Mouse (Mus musculus) CD4-positive, CD25-positive, alpha-beta regulatory T cell (primary cell): ENCODE data around the gene Vmn1r126. TPM values are rescaled to one million over a fixed set of nuclear protein-coding genes. Genes with fewer than 3 reads are reported as not detected.

ENCODE experiments used
- polyA plus RNA-seq: library from polyadenylated mRNA; unstranded; fragments of 100-300 nt; shearing (Covaris generic); gene quantifications from one replicate; pipeline ENCODE4 v1.2.1, GENCODE M21; 2017

The Vmn1r126 gene
- polyA plus RNA-seq, result not detected

DNA sequence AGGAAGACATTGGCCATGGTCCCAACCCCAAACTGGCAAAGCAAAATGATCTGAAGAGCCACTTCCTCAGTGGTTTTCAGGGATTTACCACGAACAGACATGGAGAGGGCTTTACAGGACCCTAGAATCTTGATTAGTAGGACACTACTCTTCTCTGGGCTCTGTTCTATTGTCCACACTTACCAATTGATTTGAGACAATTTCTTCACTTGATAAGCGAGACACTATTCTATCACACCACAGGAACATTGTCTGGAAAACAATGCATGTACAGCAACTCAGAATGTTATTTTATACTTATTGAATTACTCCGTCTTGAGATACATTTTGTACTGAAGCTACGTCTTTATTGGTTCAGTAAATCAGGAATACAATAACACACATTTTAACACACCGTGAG lies at the start of gene Vmn1r126:
Gene Vmn1r126, minus strand, starts transcription at position 101 of the 400 bp plus-strand sequence.

DNA sequence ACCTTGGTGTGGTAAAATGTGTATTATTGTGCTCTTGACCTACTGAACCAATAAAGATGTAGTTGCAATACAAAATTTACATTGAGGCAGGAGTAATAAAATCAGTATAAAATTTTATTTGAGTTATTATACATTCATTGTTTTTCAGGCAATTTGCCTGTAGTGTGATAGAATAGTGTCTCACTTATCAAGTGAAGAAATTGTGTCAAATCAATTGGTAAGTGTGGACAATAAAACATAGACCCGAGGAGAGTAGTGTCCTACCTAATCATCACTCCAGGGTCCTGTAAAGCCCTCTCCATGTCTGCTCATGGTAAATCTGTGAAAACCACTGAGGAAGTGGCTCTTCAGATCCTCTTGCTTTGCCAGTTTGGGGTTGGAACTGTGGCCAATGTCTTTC lies 47.8 kb upstream of the Vmn1r126 start, which contains the start of gene Vmn1r128:
Gene Vmn1r128, plus strand, starts transcription at position 301 of the 400 bp plus-strand sequence.

DNA sequence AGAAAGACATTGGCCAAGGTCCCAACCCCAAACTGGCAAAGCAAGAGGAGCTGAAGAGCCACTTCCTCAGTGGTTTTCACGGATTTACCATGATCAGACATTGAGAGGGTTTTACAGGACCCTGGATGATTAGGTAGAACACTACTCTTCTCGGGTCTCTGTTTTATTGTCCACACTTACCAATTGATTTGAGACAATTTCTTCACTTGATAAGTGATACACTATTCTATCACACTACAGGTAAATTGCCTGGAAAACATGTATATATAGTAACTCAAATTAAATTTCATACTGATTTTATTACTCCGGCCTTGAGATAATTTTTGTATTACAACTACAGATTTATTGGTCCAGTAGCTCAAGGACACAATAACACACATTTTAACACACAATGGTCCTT lies 18.5 kb upstream of the Vmn1r126 start, which contains the start of gene Vmn1r127:
Gene Vmn1r127, minus strand, starts transcription at position 101 of the 400 bp plus-strand sequence.

DNA sequence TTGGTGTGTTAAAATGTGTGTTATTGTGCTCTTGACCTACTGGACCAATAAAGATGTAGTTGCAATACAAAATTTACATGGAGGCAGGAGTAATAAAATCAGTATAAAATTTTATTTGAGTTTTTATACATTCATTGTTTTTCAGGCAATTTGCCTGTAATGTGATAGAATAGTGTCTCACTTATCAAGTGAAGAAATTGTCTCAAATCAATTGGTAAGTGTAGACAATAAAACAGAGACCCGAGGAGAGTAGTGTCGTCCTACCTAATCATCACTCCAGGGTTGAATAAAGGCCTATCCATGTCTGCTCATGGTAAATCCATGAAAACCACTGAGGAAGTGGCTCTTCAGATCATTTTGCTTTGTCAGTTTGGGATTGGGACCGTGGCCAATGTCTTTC lies 29.4 kb downstream of the Vmn1r126 start, which contains the start of gene Vmn1r125:
Gene Vmn1r125, plus strand, starts transcription at position 301 of the 400 bp plus-strand sequence.

DNA sequence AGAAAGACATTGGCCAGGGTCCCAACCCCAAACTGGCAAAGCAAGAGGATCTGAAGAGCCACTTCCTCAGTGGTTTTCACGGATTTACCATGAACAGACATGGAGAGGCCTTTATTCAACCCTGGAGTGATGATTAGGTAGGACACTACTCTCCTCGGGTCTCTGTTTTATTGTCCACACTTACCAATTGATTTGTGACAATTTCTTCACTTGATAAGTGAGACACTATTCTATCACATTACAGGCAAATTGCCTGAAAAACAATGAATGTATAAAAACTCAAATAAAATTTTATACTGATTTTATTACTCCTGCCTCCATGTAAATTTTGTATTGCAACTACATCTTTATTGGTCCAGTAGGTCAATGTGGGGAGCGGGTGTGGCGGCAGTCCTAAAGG lies 40.8 kb downstream of the Vmn1r126 start, which contains the start of gene Vmn1r124:
Gene Vmn1r124, minus strand, starts transcription at position 101 of the 400 bp plus-strand sequence.

Other genes starting within 250 kb of the Vmn1r126 start
- not detected for gene Vmn1r120, start 247.7 kb downstream of the Vmn1r126 start, polyA plus RNA-seq
- not detected for gene Vmn1r121, start 203.0 kb downstream of the Vmn1r126 start, polyA plus RNA-seq
- gene Vmn1r122, start 167.3 kb downstream of the Vmn1r126 start, polyA plus RNA-seq, result not detected
- gene Vmn1r123, start 139.3 kb downstream of the Vmn1r126 start, polyA plus RNA-seq, result not detected
- not detected for gene Gm5157, start 111.0 kb downstream of the Vmn1r126 start, polyA plus RNA-seq
- not detected for gene Vmn1r124, start 40.9 kb downstream of the Vmn1r126 start, polyA plus RNA-seq
- gene Vmn1r125, start 29.3 kb downstream of the Vmn1r126 start, polyA plus RNA-seq, result not detected
- not detected for gene Vmn1r127, start 18.4 kb upstream of the Vmn1r126 start, polyA plus RNA-seq
- not detected for gene Vmn1r128, start 47.9 kb upstream of the Vmn1r126 start, polyA plus RNA-seq
- not detected for gene Vmn1r129, start 59.8 kb upstream of the Vmn1r126 start, polyA plus RNA-seq
- gene Gm6882, start 131.3 kb upstream of the Vmn1r126 start, polyA plus RNA-seq, result not detected
- gene Vmn1r130, start 210.3 kb upstream of the Vmn1r126 start, polyA plus RNA-seq, result not detected
- not detected for gene Vmn1r131, start 244.6 kb upstream of the Vmn1r126 start, polyA plus RNA-seq